Mouse (Mus musculus) liver, embryonic 14.5 days (tissue): ENCODE measurements around the gene Mybpc3.

ENCODE experiments used
- CTCF ChIP-seq: IDR thresholded peaks from 2 replicates; pipeline ENCODE4 v1.5.1; 2016; ENCODE audit warnings: antibody characterized with exemption, low read depth, control low read depth
- EP300 ChIP-seq: IDR thresholded peaks from 2 replicates; pipeline ENCODE4 v1.6.1; 2016; ENCODE audit warnings: antibody characterized with exemption, low read depth

- TF ChIP-seq EP300 (no peak), CTCF (no peak)
Observed at GRCm38 (mm10) chr2:91068162-91068871, 49.6 kb upstream of the Mybpc3 start.
